Mouse (Mus musculus): ENCODE data around the gene Ten1. TPM values are rescaled to one million over a fixed set of nuclear protein-coding genes. Genes with fewer than 3 reads are reported as not detected.

The Ten1 gene
- polyA plus RNA-seq, 1 experiment from 2014 or later, result 79.0 TPM

DNA sequence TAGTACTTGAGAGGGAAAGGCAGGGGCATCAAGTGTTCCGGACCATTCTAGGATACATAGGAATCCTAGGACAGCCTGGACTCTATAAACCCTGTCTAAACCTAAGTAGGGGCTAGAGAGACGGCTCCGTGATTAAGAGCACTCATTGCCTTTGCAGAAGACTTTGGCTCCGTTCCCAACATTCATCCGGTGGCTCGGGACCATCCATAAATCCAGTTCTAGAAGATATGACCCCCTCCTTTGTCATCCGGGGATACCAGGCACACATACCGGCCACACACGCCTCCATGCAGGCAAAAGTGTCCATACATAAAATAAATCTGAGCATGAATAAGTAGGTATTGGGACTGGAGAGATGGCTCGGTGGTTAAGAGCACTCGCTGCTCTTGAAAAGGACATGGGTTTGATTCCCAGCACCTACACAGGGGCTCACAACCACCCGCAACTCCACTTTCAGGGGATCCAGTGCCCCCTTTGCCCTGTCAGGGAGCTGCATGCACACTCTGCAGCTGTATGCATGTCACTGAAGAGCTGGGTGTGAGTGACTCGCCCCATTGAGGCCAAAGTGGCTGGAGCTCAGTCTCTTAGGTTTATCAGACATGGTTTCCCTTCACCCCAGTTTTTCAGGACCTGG is 15.3 kb downstream of the Ten1 start:
- Histone ChIP-seq H3K27me3 (replicated peaks; ENCODE audit: insufficient read depth, low read length) (no peaks in the 10 kb centered on the region), H3K36me3 (ENCODE audit: insufficient read depth, low read length) (peaks cover 4% of the 10 kb centered on the region; the same call in 1 of the 2 replicates), H3K27ac (ENCODE audit: low read length) (no peak overlapping the region), H3K4me1 (ENCODE audit: insufficient read depth, low read depth, low read length) (peaks cover under 1% of the 10 kb centered on the region; the same call in 1 of the 2 replicates), H3K4me2 (replicated peaks; ENCODE audit: low read depth, low read length) (no peak overlapping the region), H3K4me3 (ENCODE audit: low read depth, low read length) (no peak overlapping the region), H3K9ac (replicated peaks; ENCODE audit: low read depth) (no peak overlapping the region), H3K9me3 (ENCODE audit: low read length) (no peaks in the 10 kb centered on the region)
- ATAC-seq (no peak), DNase-seq (ENCODE audit: low spot score) (no peak)
- 69% methylated on average over 13 of the region's 13 CpGs for WGBS
- TF ChIP-seq CTCF (IDR thresholded peaks at IDR 0.05) (no peak), EP300 (IDR thresholded peaks at IDR 0.05) (no peak)

GRCm38 (mm10) chr11:116215181-116215580 is 16.5 kb downstream of the Ten1 start:
- Histone ChIP-seq H3K4me1 (ENCODE audit: insufficient read depth, low read depth, low read length) (peaks cover 9% of the 10 kb centered on the region), H3K27me3 (replicated peaks; ENCODE audit: insufficient read depth, low read length) (no peaks in the 10 kb centered on the region), H3K9me3 (ENCODE audit: low read length) (no peaks in the 10 kb centered on the region), H3K36me3 (ENCODE audit: insufficient read depth, low read length) (no peaks in the 10 kb centered on the region), H3K4me2 (replicated peaks; ENCODE audit: low read depth, low read length) (no peak overlapping the region), H3K27ac (ENCODE audit: low read length) (no peak overlapping the region), H3K9ac (replicated peaks; ENCODE audit: low read depth) (no peak overlapping the region), H3K4me3 (ENCODE audit: low read depth, low read length) (no peak overlapping the region)
- DNase-seq (ENCODE audit: low spot score), result no peak
- ATAC-seq, result no peak
- TF ChIP-seq EP300 (IDR thresholded peaks at IDR 0.05), result no peak
- peak; percentile 58 for TF ChIP-seq CTCF (IDR thresholded peaks at IDR 0.05)
- 82% methylated on average over 7 of the region's 7 CpGs for WGBS

DNA sequence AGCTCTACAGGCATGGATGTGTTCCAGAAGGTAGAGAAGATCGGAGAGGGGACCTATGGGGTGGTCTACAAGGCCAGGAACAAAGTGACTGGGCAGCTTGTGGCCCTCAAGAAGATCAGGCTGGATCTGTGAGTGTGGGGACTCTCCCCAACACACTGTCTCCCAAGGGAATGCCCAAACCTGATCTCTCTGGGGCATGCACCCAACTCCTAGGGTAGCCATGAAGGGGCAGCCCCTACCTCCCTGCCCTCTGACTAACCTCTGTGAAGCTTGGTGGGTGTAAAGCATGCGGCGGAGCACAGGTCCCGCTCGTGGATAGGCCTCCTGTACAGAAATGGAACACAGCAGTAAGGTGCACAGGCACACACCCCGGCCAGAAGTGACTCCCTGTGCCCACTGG is 17.3 kb downstream of the Ten1 start:
- no peaks in the 10 kb centered on the region for H3K36me3 ChIP-seq (ENCODE audit: insufficient read depth, low read length)
- no peaks in the 10 kb centered on the region for H3K27me3 ChIP-seq (replicated peaks; ENCODE audit: insufficient read depth, low read length)
- no peak overlapping the region for H3K9ac ChIP-seq (replicated peaks; ENCODE audit: low read depth)
- H3K4me3 ChIP-seq (ENCODE audit: low read depth, low read length), result no peak overlapping the region
- no peak overlapping the region for H3K27ac ChIP-seq (ENCODE audit: low read length)
- 92% methylated on average over 6 of the region's 6 CpGs for WGBS
- no peak for TF ChIP-seq EP300 (IDR thresholded peaks at IDR 0.05)
- no peak for TF ChIP-seq CTCF (IDR thresholded peaks at IDR 0.05)
- peaks cover 9% of the 10 kb centered on the region for H3K4me1 ChIP-seq (ENCODE audit: insufficient read depth, low read depth, low read length)
- no peaks in the 10 kb centered on the region for H3K9me3 ChIP-seq (ENCODE audit: low read length)
- ATAC-seq (no peak), DNase-seq (ENCODE audit: low spot score) (no peak)
- H3K4me2 ChIP-seq (replicated peaks; ENCODE audit: low read depth, low read length), result no peak overlapping the region

DNA sequence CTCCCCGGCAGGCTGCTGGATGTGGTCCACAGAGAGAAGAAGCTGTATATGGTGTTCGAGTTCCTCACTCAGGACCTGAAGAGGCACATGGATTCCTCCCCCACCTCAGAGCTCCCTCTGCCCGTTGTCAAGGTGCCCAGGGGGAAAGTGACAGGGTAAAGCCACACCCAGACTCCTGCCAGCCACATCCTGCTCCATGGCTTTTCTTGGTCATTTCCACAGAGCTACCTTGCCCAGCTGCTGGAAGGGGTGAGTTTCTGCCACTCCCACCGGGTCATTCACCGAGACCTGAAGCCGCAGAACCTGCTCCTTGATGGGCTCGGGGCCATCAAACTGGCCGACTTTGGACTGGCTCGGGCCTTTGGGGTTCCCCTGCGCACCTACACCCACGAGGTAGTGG is 17.9 kb downstream of the Ten1 start:
- Histone ChIP-seq H3K27me3 (replicated peaks; ENCODE audit: insufficient read depth, low read length) (no peaks in the 10 kb centered on the region; the same call in 1 of the 2 replicates), H3K9me3 (ENCODE audit: low read length) (no peaks in the 10 kb centered on the region), H3K36me3 (ENCODE audit: insufficient read depth, low read length) (no peaks in the 10 kb centered on the region), H3K4me2 (replicated peaks; ENCODE audit: low read depth, low read length) (no peak overlapping the region), H3K27ac (ENCODE audit: low read length) (no peak overlapping the region), H3K9ac (replicated peaks; ENCODE audit: low read depth) (no peak overlapping the region), H3K4me1 (ENCODE audit: insufficient read depth, low read depth, low read length) (peaks cover 9% of the 10 kb centered on the region), H3K4me3 (ENCODE audit: low read depth, low read length) (no peak overlapping the region)
- ATAC-seq (no peak), DNase-seq (ENCODE audit: low spot score) (peak; percentile 49)
- WGBS, result 71% methylated on average over 9 of the region's 11 CpGs
- TF ChIP-seq CTCF (IDR thresholded peaks at IDR 0.05), result no peak
- TF ChIP-seq EP300 (IDR thresholded peaks at IDR 0.05), result no peak

DNA sequence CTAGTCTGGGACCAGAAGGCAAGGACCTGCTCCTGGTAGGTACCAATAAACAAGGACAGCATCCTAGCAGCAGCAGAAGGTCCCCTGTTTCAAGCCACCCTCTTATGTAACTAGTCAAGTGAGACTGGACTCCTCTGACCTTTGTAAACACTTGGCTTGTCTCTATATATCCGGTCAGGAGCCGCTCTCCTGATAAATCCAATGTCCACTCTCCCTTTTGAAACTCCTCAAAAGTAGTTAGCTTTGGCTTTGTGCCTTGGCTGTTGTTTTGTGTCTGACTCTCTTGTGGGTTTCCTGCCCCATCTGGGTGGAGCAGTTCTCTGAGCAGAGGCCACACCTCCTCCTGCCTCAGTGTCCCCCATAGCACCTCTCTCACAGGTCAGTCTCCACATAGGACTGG is 19.6 kb downstream of the Ten1 start:
- Histone ChIP-seq H3K27me3 (replicated peaks; ENCODE audit: insufficient read depth, low read length) (peaks cover 7% of the 10 kb centered on the region; the same call in 1 of the 2 replicates), H3K4me2 (replicated peaks; ENCODE audit: low read depth, low read length) (no peak overlapping the region), H3K36me3 (ENCODE audit: insufficient read depth, low read length) (no peaks in the 10 kb centered on the region), H3K4me1 (ENCODE audit: insufficient read depth, low read depth, low read length) (peaks cover 9% of the 10 kb centered on the region), H3K4me3 (ENCODE audit: low read depth, low read length) (no peak overlapping the region), H3K27ac (ENCODE audit: low read length) (peak overlapping the region; percentile 93), H3K9me3 (ENCODE audit: low read length) (no peaks in the 10 kb centered on the region), H3K9ac (replicated peaks; ENCODE audit: low read depth) (no peak overlapping the region)
- WGBS, result 17% methylated on average over 2 of the region's 2 CpGs
- TF ChIP-seq EP300 (IDR thresholded peaks at IDR 0.05), result peak; percentile 71; the same call in 1 of the 2 replicates
- TF ChIP-seq CTCF (IDR thresholded peaks at IDR 0.05), result no peak
- peak; percentile 83 for DNase-seq (ENCODE audit: low spot score)
- peak; percentile 31 for ATAC-seq

DNA sequence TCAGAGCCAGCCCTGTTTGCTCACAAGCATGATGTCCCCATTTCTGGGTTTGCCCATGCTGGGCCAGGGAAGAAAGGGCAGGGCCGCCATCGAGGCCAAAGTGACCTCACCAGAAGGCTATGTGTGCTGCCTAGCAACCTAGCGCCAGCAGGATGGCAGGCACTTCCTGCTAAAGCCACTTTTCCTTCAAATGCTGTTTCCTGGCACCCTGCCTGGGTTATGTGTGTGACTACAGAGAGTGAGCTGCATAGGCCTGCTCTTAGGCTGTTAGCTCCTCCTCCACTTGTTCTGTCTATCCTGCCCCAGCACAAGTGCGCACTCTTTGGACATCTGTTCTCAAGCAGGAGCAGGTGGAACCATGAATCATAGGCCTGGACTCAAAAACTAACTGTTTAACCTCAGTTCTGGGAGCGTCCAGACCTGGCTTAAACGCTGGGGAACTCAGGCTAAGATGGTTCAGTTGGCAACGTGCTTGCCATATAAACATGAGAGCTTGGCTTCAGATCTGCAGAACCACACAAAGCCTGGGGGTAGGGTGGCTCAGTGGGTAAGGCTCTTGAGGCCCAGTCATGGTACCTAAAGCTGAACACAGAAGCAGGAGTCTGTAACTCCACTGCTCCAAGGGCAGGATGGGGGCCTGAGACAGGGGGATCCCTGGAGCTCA is 20.2 kb downstream of the Ten1 start:
- TF ChIP-seq CTCF (IDR thresholded peaks at IDR 0.05) (peak; percentile 9; the same call in 1 of the 2 replicates), EP300 (IDR thresholded peaks at IDR 0.05) (peak; percentile 77)
- H3K4me2 ChIP-seq (replicated peaks; ENCODE audit: low read depth, low read length), result no peak overlapping the region
- no peak overlapping the region for H3K4me3 ChIP-seq (ENCODE audit: low read depth, low read length)
- WGBS, result 21% methylated on average over 7 of the region's 7 CpGs
- H3K9me3 ChIP-seq (ENCODE audit: low read length), result no peaks in the 10 kb centered on the region
- no peak overlapping the region for H3K9ac ChIP-seq (replicated peaks; ENCODE audit: low read depth)
- peak; percentile 94 for ATAC-seq
- no peaks in the 10 kb centered on the region for H3K36me3 ChIP-seq (ENCODE audit: insufficient read depth, low read length)
- DNase-seq (ENCODE audit: low spot score), result peak; percentile 99
- peak overlapping the region; percentile 93 for H3K27ac ChIP-seq (ENCODE audit: low read length)
- peaks cover 7% of the 10 kb centered on the region; the same call in 1 of the 2 replicates for H3K27me3 ChIP-seq (replicated peaks; ENCODE audit: insufficient read depth, low read length)
- H3K4me1 ChIP-seq (ENCODE audit: insufficient read depth, low read depth, low read length), result peaks cover 9% of the 10 kb centered on the region

Data from lung, postnatal 0 days (tissue).